Mouse (Mus musculus) lung, embryonic 14.5 days (tissue): Measurements from ENCODE around the gene Nhsl1. TPM values are rescaled to one million over a fixed set of nuclear protein-coding genes. Genes with fewer than 3 reads are reported as not detected.
A peak's percentile ranks its signal among the peaks of the same experiment; 100 is the strongest.

Experiments
- ATAC-seq: fragments of 200-750 bp; cut with Nextera tagmentation; 2 replicates; pipeline ENCODE4 v1.8.0; 2017; ENCODE audit warnings: mild to moderate bottlenecking, moderate TSS enrichment, moderate library complexity; ENCODE audit not compliant: insufficient read depth
- DNase-seq: peaks from one replicate; pipeline ENCODE4 v3.0.0-alpha.2; 2015
- H3K27ac ChIP-seq: fragments of 300-500 bp; sonication (generic); 2 replicates; pipeline ENCODE4 v1.5.1; 2014; ENCODE audit warnings: low read depth, mild to moderate bottlenecking, moderate library complexity
- H3K27me3 ChIP-seq: fragments of 300-500 bp; sonication (generic); 2 replicates; pipeline ENCODE4 v1.6.1; 2014; ENCODE audit warnings: low read length, control low read depth; ENCODE audit not compliant: insufficient read depth
- H3K36me3 ChIP-seq: fragments of 300-500 bp; sonication (generic); 2 replicates; pipeline ENCODE4 v1.6.1; 2014; ENCODE audit warnings: control low read depth; ENCODE audit not compliant: insufficient read depth
- H3K4me1 ChIP-seq: fragments of 300-500 bp; sonication (generic); 2 replicates; pipeline ENCODE4 v1.6.1; 2014; ENCODE audit warnings: antibody characterized with exemption, control low read depth; ENCODE audit not compliant: insufficient read depth
- H3K4me2 ChIP-seq: fragments of 300-500 bp; sonication (generic); 2 replicates; pipeline ENCODE4 v1.6.1; 2014; ENCODE audit warnings: mild to moderate bottlenecking
- H3K4me3 ChIP-seq: fragments of 300-500 bp; sonication (generic); 2 replicates; pipeline ENCODE4 v1.5.1; 2014; ENCODE audit warnings: low read depth, low read length
- H3K9ac ChIP-seq: fragments of 300-500 bp; sonication (generic); 2 replicates; pipeline ENCODE4 v1.6.1; 2014
- H3K9me3 ChIP-seq: fragments of 300-500 bp; sonication (generic); 2 replicates; pipeline ENCODE4 v1.6.1; 2016; ENCODE audit warnings: low read depth, low read length, control low read depth
- CTCF ChIP-seq: IDR thresholded peaks from 2 replicates; pipeline ENCODE4 v1.5.1; 2016; ENCODE audit warnings: antibody characterized with exemption, low read depth
- WGBS: fragments of 180-500 bp; shearing (Covaris S2); extraction: QIAGEN DNeasy Blood & Tissue Kit; methylation state at CpG from one replicate; pipeline ENCODE4 v1.1.7; 2014; 5-methylcytosine and 5-hydroxymethylcytosine counted together
- polyA plus RNA-seq: library from polyadenylated mRNA; unstranded; fragments of >200 nt; fragmentation: Nextera tagmentation; extraction: Ambion mirVana; gene quantifications from 2 replicates; pipeline ENCODE4 v1.2.1, GENCODE M21; 2014

The Nhsl1 gene
- polyA plus RNA-seq, 1 experiment from 2014 or later, result 5.5 TPM

DNA sequence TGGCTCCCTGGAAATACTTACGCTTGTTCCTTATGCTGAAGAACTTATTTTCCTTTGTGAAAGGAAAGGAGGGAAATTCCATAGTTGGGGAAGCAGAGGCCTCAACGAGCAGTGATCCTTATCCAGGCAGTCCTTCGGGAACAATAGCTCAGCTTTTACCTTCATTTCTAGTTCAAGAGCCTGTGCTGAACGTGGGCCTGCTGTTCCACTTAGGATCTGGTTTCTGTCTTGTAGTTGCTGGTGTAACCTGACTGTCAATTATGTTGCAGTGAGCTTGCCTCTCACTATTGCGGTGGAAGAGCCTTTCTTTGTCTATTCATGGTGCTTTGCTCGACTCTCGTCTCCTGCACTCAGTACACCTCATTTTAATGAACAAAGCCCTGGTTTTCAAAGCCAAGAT is 175.5 kb downstream of the Nhsl1 start:
- H3K4me3 ChIP-seq, result no peak overlapping the region
- H3K27ac ChIP-seq, result no peak overlapping the region
- no peaks in the 10 kb centered on the region for H3K4me1 ChIP-seq
- no peaks in the 10 kb centered on the region for H3K9me3 ChIP-seq
- H3K9ac ChIP-seq, result no peak overlapping the region
- 59% methylated on average over 7 of the region's 7 CpGs for WGBS
- H3K36me3 ChIP-seq, result 0 out of 2 replicates have a peak, but pooled peaks cover 5% of the 10 kb centered on the region
- no peak for ATAC-seq
- no peak for TF ChIP-seq CTCF
- H3K4me2 ChIP-seq, result no peak overlapping the region
- H3K27me3 ChIP-seq, result no peaks in the 10 kb centered on the region
- no peak for DNase-seq

DNA sequence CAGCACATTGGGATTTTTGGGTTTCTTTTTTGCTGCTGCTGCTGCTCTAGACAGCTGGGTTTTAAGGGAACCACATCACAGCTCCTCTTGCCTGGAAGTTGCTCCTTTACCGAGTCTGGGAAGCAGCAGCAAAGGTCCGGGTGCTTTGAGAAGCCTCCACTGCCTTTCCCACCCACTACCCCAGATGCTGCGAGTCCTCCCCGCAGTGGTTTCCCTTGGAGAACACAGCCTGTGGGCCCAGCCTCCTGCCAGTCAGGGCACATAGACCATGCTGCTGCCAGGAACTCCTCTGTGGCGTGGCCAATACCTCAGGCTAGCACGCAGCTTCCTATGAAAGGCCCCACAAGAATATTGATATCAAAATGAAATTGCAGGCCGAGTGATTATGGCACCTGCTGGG is 178.3 kb downstream of the Nhsl1 start:
- Histone ChIP-seq H3K9ac (no peak overlapping the region), H3K27ac (no peak overlapping the region), H3K27me3 (no peaks in the 10 kb centered on the region), H3K4me1 (no peaks in the 10 kb centered on the region), H3K4me2 (no peak overlapping the region), H3K9me3 (no peaks in the 10 kb centered on the region), H3K4me3 (no peak overlapping the region), H3K36me3 (0 out of 2 replicates have a peak, but pooled peaks cover 5% of the 10 kb centered on the region)
- DNase-seq (no peak), ATAC-seq (no peak)
- 77% methylated on average over 7 of the region's 7 CpGs for WGBS
- no peak for TF ChIP-seq CTCF

DNA sequence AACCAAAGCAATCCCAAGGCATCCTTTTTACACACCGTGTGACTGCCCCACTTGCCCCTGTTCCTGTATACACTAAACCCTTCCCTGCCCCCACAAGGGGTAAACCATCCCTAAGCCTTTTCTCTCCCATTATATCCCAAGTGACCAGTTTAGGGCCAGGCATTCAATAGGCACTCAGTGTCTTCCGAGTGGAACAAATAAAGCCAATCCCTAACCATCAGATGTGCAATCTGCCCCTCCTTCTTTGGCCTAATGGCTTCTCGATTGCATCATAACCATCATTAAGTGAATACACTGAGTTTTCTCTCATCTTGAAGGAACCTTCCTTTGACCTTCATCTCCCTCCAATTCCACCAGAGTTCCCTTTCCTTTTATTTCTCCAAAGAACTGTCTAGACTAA is 183.2 kb downstream of the Nhsl1 start:
- ATAC-seq (no peak), DNase-seq (no peak)
- TF ChIP-seq CTCF, result no peak
- no peak overlapping the region for H3K4me3 ChIP-seq
- no peak overlapping the region for H3K9ac ChIP-seq
- no peaks in the 10 kb centered on the region for H3K27me3 ChIP-seq
- no peak overlapping the region for H3K4me2 ChIP-seq
- 73% methylated on average over 3 of the region's 3 CpGs for WGBS
- 0 out of 2 replicates have a peak, but pooled peaks cover 5% of the 10 kb centered on the region for H3K36me3 ChIP-seq
- H3K27ac ChIP-seq, result no peak overlapping the region
- H3K9me3 ChIP-seq, result no peaks in the 10 kb centered on the region
- no peaks in the 10 kb centered on the region for H3K4me1 ChIP-seq

DNA sequence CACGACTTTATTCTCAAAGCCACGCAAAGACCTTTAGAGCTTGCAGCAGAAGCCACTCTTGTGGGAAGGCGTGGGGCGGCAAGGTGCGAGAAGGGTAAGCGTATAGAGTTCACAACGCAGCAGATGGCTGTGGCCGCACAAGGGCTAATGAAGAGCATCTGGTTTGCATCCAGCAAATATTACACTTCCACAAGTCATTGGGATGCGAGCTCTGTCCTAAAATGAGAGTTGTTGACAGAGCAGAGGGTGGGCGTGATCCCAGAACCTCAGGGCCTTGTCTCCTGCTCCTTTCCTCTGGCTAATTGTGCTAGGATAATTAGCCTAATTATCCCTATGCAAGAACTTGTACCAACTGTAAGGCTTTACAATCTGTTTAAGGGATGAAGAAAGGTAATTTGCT is 186.9 kb downstream of the Nhsl1 start:
- no peak for DNase-seq
- H3K27me3 ChIP-seq, result no peaks in the 10 kb centered on the region
- no peaks in the 10 kb centered on the region for H3K4me1 ChIP-seq
- H3K4me2 ChIP-seq, result no peak overlapping the region
- no peak for TF ChIP-seq CTCF
- no peaks in the 10 kb centered on the region for H3K36me3 ChIP-seq
- H3K9me3 ChIP-seq, result no peaks in the 10 kb centered on the region
- H3K9ac ChIP-seq, result no peak overlapping the region
- 79% methylated on average over 10 of the region's 10 CpGs for WGBS
- no peak overlapping the region for H3K27ac ChIP-seq
- no peak for ATAC-seq
- no peak overlapping the region for H3K4me3 ChIP-seq

DNA sequence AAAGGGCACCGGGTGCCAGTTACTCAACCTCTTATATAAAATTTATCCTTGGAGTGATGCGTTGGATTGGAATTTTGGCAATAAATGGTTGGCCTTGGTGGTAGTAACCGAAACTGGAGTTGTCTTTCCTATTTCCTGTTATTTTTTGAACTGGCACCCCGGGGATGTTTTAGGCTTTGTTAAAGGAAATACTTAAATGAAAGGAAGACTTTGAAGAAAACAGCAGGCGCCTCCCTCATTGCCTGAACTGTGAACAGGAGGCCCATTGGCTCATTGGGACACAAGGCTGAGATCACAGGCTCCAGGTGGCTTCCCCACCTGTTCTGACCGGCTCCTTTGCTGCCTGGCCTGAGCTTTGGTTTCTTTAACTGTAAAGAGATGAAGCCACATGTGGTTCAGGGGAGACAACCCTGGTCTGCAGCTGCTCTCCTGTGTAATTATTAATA is 187.7 kb downstream of the Nhsl1 start:
- Histone ChIP-seq H3K4me1 (no peaks in the 10 kb centered on the region), H3K4me2 (no peak overlapping the region), H3K4me3 (no peak overlapping the region), H3K9me3 (no peaks in the 10 kb centered on the region), H3K36me3 (0 out of 2 replicates have a peak, but pooled peaks cover 2% of the 10 kb centered on the region), H3K9ac (no peak overlapping the region), H3K27me3 (no peaks in the 10 kb centered on the region), H3K27ac (0 out of 2 replicates have a peak overlapping the region, but pooled peaks have one; percentile 10)
- TF ChIP-seq CTCF, result no peak
- WGBS, result 63% methylated on average over 6 of the region's 6 CpGs
- ATAC-seq, result no peak
- no peak for DNase-seq

DNA sequence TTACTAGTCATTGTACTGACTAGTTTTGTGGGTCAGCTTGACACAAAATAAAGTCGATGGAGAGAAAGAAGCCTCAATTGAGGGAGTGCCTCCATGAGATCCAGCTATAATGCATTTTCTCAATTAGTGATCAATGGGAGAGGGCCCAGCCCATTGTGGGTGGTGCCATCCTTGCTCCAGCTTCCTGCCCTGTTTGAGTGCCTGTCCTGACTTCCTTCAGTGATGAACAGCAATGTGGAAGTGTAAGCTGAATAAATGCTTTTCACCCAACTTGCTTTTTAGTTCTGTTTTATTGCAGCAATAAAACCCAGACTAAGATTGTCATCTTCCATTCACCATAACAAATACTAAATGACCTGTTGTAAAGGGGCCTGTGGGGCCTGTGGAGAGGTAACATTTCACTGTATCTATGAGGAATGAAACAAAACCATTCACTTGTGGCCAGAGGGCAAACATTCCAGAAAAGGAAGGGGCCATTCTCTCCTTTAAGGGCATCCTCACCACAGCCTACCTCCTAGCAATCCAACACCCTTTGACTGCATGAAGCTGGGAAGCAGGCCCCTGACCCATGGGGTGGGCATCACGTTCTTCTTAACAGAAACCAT is 189.2 kb downstream of the Nhsl1 start:
- ATAC-seq, result no peak
- H3K4me3 ChIP-seq, result no peak overlapping the region
- 0 out of 2 replicates have a peak, but pooled peaks cover 3% of the 10 kb centered on the region for H3K36me3 ChIP-seq
- H3K9me3 ChIP-seq, result no peaks in the 10 kb centered on the region
- no peak overlapping the region for H3K9ac ChIP-seq
- H3K27ac ChIP-seq, result no peak overlapping the region
- 72% methylated on average over 2 of the region's 2 CpGs for WGBS
- no peak overlapping the region for H3K4me2 ChIP-seq
- no peaks in the 10 kb centered on the region for H3K27me3 ChIP-seq
- no peak for DNase-seq
- no peaks in the 10 kb centered on the region for H3K4me1 ChIP-seq
- no peak for TF ChIP-seq CTCF

DNA sequence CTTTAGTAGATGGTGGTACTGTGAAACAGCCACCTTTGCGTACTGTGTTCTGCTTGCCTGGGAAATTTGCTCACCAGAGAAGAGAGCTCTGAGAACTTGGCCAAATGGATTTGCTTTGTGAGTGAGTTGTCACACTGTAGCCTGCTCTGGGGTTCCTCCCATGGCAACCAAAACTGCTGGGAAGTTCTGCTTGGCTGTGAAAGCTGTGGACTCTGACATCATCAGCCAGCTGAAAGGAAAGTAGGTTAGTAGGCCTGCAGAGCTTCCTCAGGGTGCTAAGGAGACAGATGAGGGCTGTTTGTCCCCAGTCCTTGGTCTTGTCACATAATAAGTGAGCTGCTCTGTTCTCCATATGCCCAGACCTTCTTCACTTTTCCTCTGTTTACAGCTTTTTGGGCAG is 189.8 kb downstream of the Nhsl1 start:
- H3K27me3 ChIP-seq, result no peaks in the 10 kb centered on the region
- H3K4me1 ChIP-seq, result no peaks in the 10 kb centered on the region
- WGBS, result 77% methylated on average over 1 of the region's 1 CpGs
- H3K36me3 ChIP-seq, result 0 out of 2 replicates have a peak, but pooled peaks cover 3% of the 10 kb centered on the region
- no peak overlapping the region for H3K4me2 ChIP-seq
- no peak overlapping the region for H3K27ac ChIP-seq
- no peak for DNase-seq
- no peak overlapping the region for H3K4me3 ChIP-seq
- no peaks in the 10 kb centered on the region for H3K9me3 ChIP-seq
- no peak overlapping the region for H3K9ac ChIP-seq
- no peak for ATAC-seq
- no peak for TF ChIP-seq CTCF
